Mouse (Mus musculus) T-cell, adult 2 months (primary cell): ENCODE data around the gene Crebrf.

Experiments
- DNase-seq: peaks from one replicate; pipeline ENCODE4 v3.0.0; 2022; ENCODE audit warnings: low spot score

Crebrf gene

GRCm38 (mm10) chr17:26778430-26779100 lies 63.1 kb downstream of the Crebrf start:
- DNase-seq, result no peak

GRCm38 (mm10) chr17:26779471-26779870 lies 64.0 kb downstream of the Crebrf start:
- DNase-seq, result no peak

- peak; percentile 71 for DNase-seq
Observed at GRCm38 (mm10) chr17:26780750-26781571, 65.5 kb downstream of the Crebrf start, which contains the start of gene Bnip1. TSS of gene Bnip1 (plus strand) at chr17:26781066.

GRCm38 (mm10) chr17:26781610-26782043 lies 66.2 kb downstream of the Crebrf start:
- DNase-seq, result no peak

GRCm38 (mm10) chr17:26784525-26784924 lies 69.1 kb downstream of the Crebrf start:
- DNase-seq, result no peak

- DNase-seq, result no peak
Observed at GRCm38 (mm10) chr17:26786586-26786985, 71.1 kb downstream of the Crebrf start.

- no peak for DNase-seq
Observed at GRCm38 (mm10) chr17:26788986-26789385, 73.5 kb downstream of the Crebrf start.

- DNase-seq, result no peak
Observed at GRCm38 (mm10) chr17:26789460-26790268, 74.2 kb downstream of the Crebrf start.

- no peak for DNase-seq
Observed at GRCm38 (mm10) chr17:26790269-26791214, 75.1 kb downstream of the Crebrf start.

GRCm38 (mm10) chr17:26791580-26791979 lies 76.1 kb downstream of the Crebrf start:
- DNase-seq, result no peak

GRCm38 (mm10) chr17:26792096-26792495 lies 76.6 kb downstream of the Crebrf start:
- DNase-seq, result no peak

- DNase-seq, result no peak
Observed at GRCm38 (mm10) chr17:26793068-26793765, 77.8 kb downstream of the Crebrf start.

- peak; percentile 27 for DNase-seq
Observed at GRCm38 (mm10) chr17:26794744-26795143, 79.3 kb downstream of the Crebrf start.

- DNase-seq, result no peak
Observed at GRCm38 (mm10) chr17:26795386-26795785, 79.9 kb downstream of the Crebrf start.

GRCm38 (mm10) chr17:26797379-26798128 lies 82.1 kb downstream of the Crebrf start:
- DNase-seq, result no peak

GRCm38 (mm10) chr17:26802886-26803285 lies 87.4 kb downstream of the Crebrf start:
- DNase-seq, result no peak

GRCm38 (mm10) chr17:26812607-26813006 lies 97.2 kb downstream of the Crebrf start:
- DNase-seq, result no peak

GRCm38 (mm10) chr17:26813497-26813896 lies 98.0 kb downstream of the Crebrf start:
- no peak for DNase-seq

- DNase-seq, result no peak
Observed at GRCm38 (mm10) chr17:26816810-26817209, 101.4 kb downstream of the Crebrf start.

GRCm38 (mm10) chr17:26817776-26818175 lies 102.3 kb downstream of the Crebrf start:
- no peak for DNase-seq
